Mouse (Mus musculus): ENCODE data around the gene Cfap99.
A peak's percentile ranks its signal among the peaks of the same experiment; 100 is the strongest.

The Cfap99 gene

DNA sequence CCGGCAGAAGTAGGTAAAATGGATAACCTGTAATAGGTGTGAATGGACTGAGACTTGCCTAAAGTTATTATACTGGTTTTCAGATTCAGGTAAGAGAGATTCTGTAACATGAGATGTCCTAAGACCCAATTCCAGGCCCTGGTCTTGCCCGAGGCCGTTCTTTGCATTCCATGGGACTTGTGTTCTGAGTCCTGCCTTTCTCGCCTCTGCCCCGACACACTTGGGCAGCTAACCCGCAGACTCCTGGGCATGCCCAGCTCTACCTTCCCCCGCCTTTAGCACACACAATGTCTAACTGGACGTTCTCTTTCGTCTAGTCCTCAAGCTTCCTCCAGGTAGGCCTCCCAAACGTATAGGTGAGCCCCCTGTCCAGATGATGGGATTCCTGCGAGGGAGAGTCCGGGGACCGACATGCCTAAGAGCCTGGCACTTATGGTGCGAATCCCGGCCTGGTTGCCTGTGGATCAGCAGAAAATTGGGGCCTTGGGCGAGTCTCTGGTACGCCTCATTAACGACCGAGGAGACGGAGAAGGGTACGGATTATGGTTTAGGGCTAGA is 47.2 kb downstream of the Cfap99 start:
- no peak for DNase-seq

DNA sequence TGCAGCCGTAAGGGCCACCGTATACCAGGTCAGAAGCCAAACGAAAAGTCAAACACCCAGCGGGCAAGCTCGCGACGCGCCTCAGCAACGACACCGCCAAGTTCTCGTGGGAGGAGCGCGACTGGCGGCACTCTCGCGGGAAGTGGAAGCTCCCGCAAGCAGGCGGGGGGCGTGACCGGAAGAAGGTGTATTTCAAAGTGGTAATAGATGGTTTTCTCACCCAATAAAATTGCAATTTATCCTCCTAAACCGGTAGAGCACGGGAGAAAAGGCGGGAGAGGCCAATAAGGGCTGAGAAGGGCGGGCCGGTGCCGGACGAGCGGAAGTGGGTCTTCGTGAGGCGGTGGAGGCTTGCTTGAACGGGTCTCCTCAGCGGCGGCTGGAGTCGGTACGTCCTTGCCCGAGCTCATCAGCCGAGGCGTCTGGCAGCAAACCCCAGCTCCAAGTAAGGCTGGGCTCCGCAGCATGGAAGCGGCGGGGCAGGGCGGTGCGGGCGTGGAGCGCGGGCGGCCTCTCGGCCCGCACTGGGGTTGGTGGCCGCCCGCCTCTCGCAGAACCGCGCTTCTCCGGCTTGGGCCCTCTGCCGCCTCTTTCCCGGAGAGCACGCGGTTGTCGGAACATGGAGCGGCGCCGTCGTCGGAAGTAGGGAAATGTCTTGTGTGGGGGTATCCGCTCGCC is 47.8 kb downstream of the Cfap99 start, which contains the start of gene Rnf4:
TSS of gene Rnf4 (plus strand) at position 193 of the 678 bp plus-strand sequence.
- peak; percentile 100 for DNase-seq

DNA sequence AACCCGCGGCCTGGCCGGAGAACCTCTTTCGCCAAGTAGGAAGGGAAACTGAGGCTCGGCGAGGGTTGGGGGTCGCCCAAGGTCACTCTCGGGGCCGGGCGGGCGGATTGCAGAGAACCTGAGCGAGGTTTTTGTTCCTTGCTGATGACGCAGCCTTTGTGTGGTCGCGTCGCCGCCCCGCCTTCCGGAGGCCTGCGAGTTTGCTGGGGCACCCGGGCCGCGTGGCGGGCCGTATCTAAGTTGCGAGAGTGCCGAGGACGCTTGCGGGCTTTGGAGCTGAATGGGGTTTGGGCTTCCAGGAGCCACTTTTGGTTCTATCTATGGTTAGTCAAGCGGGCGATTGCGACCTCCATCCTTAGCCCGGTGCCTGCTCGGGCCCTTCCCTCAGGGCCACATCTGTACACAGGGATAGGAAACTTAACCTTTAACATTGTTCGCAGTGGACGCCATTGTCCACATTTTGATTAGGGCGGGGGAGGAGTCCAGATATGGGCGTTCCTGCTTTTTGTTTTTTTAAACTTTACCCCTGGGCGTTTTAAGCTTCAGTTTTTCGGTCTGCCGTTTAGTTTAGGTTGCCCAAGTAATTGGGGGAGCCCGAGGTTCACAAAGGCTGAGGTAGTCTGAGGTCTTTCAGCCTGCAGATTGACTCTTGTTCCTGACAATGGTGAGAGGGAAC is 48.5 kb downstream of the Cfap99 start:
- DNase-seq: peak; percentile 93

DNA sequence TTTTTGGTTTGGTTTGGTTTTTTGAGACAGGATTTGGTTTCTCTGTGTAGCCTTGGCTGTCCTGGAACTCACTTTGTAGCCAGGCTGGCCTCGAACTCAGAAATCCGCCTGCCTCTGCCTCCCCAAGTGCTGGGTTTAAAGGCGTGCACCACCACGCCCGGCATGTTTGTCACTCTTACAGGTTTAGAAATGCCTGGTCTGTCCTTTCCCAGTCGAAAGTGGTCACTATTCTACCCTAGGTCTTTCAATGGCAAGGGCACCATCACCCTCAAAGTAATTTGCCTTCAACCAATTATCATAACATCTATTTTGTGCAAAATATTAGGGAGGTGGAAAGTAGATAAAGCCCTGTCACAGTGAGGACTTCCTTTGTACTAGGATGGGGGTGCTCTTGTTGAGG is 51.8 kb downstream of the Cfap99 start:
- peak; percentile 73 for DNase-seq

DNA sequence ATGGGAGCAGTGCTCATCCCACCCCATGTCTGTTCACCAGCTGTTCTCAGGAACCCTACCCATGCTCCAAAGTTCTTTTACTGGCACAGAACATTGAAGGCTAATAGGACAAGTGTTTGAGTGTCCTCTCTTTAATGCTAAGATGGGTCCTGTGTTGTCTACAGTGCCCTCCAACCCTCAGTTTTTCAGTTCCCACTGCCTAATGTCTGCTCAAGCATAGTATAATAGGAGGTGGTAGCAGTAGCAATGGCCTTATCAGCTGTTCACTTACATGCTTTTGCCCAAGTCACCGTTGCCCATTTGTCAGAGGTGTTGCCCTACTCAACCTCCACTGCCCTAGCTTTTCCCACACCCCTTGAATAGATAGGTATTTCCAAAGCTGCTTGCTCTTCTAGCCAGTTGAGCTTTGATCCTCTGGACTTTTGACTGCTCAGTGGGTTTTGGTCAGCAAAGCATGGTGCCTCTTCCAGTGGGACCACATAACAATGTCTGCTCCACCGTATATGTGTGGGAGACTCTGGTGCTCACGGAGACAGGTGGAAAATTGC is 63.8 kb downstream of the Cfap99 start:
- DNase-seq: peak; percentile 77

DNA sequence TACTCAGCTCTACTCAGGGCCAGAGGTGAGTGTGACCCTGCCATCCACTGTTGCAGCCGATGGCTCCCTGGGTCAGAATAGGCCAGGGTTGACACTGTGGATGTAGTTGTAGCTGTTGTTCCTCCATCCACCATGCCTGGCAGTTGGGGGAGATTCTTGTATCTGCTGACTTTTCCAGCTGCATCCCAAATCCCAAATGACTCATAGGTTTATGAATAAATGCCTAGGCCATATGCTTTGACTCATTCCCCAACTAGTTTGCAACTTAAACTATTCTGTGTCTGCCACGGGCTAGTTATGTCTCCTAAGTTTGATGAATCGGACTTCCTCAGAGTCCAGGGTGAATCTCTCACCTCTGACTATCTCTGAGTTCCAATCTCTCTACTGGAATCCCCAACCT is 71.9 kb downstream of the Cfap99 start:
- DNase-seq: no peak

DNA sequence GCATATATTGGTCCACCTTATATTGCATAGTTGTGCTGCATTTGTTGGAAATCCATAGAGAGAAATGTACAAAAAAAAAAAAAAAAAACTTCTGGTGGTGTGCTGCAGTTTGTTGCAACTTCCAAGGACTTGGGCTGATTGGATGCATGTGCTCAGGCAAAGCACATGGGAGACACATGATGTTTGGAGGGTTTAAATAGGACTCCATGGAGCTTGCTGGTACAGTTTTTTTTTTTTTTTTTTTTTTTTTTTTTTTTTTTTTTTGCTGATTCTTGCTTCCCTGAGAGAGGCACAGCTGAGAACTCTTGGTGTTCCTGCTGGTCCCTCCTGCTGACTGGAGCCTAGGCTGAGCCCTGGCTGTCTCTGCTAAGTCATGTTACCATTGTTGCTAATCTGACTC is 74.7 kb downstream of the Cfap99 start:
- DNase-seq: no peak

DNA sequence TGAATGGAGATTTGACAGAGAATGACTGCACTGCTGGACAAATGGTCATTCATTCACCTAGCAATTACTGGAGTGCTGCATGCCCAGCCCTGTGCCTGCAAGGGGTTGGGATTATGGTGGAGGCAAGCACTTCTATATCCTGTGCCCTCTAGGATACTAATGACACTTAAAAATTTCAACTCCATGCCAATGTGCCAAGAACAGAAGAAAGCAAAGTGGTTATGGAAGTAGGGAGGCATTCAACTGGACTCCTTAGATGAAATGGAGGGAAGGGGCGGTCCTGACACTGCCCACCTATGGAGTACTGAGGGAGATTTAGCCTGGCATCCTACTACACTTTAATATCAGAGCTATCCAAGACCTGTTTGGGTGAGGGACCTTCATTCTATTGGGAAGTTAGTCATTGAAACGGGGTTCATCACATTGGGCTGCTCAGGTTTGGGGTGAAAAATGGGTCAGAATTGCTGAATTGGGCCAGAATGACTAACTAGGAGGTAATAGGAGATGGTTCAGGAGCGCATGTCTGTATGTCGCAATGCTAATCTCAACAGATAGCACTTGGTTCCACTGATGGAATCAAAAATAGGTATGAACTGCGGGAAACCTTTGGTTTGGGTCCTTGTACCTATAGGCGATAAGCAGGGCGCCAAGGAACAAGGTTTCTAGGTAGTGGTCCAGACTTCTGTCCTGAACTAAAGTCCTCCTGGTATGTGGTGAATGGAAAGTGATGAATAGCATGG is 80.3 kb downstream of the Cfap99 start:
- peak; percentile 87 for DNase-seq

DNA sequence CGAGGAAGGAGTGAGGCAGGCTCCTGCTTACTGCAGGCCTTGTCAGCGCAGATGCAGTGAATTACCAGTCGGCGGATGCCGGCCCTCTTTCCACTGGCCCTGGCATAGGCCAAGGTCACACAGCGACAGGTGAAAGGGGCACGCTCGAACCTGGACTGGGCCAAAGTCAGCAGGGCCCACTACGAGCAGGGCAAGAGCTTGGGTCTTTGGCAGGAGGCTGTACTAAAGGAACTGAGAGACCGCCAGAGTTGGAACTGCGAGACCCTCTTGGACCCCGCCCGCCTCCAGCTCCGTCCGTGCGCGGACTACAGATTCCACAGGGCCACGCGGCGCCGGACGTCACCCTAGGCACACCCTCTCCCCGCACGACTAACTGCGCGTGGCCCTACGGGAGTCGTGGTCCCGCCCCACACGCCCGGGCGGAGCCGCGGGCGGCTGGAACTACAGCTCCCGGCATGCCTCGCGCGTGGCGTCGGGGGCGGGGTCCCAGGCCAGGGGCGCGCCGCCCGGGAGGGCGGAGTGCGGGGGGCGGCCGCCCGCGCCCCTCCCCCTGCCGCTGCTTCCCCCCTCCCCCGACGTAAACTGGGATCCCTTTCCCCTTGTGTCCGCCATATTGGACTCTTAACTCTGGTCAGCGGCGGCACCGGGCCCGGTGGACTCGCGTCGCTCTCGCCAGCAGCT is 81.1 kb downstream of the Cfap99 start, which contains the start of gene Fam193a:
TSS of gene Fam193a (plus strand) at position 593 of the 681 bp plus-strand sequence.
- DNase-seq: peak; percentile 100

DNA sequence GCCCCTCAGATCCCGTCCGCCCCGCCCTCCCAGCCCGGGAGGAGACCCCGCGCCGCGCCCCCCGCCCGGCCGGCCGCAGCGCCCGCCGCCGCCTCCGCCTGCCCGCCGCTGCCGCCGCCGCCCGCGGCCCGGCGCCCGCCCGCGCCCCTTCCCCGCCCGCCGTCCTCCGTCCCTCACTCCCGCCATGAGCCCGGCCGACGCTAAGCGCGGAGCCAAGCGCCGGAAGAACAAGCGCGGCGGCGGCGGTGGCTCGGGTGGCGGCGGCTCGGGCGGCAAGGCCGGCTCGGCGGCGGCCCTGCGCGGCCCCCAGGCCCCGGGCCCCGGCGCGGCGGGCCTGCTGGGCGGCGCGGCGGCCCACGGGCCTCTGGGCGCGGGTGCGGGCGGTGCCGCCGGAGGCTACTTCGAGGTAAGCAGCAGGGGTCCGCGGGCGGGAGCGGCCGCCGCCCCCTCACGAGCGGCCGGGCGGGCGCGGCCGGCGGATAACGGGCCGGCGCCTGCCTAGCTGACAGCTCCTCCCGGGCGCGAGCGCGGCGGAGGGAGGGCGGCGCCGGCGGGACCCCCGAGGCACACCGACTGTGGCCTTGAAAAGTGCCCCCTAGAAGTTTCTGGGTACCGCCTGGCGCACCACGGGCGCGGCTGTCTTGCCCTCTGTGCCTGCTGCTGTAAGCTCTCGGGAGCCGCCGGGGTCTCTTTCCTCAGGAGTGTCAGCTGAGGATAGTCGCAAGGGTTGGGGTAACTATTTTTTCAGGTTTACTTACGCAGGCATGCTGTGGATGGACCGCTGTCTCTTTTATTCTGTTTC is 81.8 kb downstream of the Cfap99 start:
- peak; percentile 94 for DNase-seq

DNA sequence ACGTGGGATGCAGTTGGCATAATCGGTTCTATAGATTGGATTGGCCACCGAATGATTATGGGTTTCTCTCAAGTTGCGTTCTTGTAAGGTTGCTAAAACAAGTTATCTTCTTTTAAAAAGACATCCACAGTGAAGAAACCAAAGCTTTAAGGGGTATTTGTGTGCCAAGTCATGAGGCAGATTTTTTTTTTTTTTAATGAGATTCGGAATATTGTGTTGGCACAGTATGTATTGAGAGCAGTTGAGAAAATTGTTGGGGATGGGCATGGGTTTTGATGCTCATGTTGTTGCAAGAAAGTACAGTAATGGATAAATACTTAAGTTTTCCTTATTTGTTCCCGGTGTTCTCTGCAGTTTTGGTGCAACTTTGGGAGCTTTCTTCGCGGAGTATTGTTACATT is 82.4 kb downstream of the Cfap99 start:
- no peak for DNase-seq

DNA sequence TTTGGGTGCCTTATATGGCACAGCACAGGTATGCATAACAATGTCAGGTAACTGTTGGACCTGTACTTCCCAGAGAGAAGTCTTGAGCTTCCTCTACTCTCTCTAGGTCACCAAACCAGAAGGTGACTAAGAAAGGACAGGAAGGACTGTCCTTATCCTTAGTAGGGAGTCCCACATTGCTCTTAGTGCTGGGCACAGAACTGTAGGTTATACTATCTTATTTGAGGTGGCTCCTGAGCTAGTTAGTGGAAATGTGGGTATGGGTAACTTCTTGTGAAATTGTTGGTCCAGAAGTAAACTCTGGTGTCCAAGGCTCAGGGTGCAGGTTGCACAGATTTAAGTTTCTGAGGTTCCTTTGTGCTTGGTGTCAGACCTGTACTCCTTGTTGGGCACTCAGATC is 83.7 kb downstream of the Cfap99 start:
- DNase-seq: peak; percentile 63

DNA sequence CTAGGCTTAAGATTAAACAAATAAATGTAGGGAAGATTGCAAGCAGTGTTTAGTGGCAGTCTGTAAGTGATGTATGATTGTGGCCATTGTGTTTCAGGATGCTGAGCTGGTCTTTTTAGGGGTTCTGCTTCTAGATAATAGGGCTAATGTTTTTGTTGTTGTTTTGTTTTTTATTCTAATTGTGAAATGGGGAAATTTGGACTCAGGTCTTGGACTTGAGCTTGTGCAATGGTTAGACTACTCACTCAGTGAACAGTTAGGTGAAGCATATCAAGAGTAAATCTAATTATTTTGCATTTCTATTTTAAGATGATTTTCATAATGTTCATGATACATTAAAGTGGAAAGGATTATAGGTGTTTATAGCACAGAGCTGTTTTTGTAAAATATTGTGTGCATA is 84.1 kb downstream of the Cfap99 start:
- no peak for DNase-seq

All from heart, adult 11 months (tissue).